Mouse (Mus musculus): ENCODE data around the gene Nrros. TPM values are rescaled to one million over a fixed set of nuclear protein-coding genes. Genes with fewer than 3 reads are reported as not detected.
"Not testable (repeated sequence)": the region's sequence is repeated elsewhere in the genome, so short reads cannot be mapped to it uniquely, and the experiment has no call there.

Nrros gene
- total and polyA plus RNA-seq, 3 experiments: 4.1 to 14.1 (median 6.3) TPM

DNA sequence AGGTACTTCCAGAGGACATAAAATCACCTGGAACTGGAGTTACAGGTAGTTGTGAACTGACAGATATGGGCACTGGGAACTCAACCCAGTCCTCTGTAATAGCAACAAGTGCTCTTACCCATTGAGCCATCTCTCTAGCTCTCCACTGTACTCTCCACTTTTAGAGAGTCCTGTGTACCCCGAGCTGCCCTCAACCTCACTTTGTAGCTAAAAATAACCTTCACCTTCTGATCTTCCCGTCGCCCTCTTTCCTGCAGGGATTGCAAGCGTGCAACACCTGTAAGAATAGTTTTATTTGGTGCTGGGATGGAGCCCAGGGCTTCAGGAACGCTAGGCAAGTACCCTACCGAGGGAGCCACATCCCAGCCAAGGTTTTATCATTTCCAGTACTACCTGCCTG is 49.6 kb downstream of the Nrros start:
- DNase-seq: no peak

DNA sequence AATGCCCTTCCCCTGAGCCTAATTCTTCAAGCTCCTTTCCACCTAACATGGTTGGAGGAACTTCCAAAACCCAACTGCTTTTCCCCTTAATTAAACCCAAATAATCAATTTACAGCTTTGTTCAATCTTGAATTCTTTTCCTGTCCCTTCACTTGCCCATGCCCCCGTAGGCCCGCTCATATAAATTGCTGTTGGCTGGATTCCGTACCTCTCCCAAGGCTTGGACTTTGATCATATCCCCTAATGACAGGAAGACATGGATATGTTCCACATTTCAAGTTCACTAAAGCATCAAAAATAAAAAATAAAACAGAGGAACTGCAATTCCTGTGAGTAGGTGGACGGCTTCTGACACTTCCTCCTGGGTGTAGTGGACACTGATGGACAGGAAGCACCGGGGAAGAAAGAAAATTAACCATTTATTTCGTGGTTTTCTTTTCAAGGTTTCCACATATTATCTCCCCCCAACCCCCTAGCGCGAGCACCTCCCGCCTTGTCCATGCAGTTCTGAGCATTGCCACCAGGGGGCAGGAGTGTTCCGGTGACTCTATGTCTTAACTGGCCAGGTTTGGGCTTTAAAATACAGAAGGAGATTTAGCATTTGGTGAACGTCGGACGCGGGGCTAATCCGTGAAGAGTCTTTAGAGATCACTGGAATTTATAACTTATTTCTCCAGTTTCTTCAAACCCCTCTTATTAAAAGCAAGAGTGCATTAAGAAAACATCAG is 50.3 kb downstream of the Nrros start:
- peak; percentile 83 for DNase-seq

GRCm38 (mm10) chr16:32114406-32114805 is 51.0 kb downstream of the Nrros start:
- DNase-seq: no peak

- peak; percentile 54 for DNase-seq
Measured at GRCm38 (mm10) chr16:32113541-32114218, 51.7 kb downstream of the Nrros start.

GRCm38 (mm10) chr16:32110951-32111699 is 54.3 kb downstream of the Nrros start:
- peak; percentile 31 for DNase-seq

DNA sequence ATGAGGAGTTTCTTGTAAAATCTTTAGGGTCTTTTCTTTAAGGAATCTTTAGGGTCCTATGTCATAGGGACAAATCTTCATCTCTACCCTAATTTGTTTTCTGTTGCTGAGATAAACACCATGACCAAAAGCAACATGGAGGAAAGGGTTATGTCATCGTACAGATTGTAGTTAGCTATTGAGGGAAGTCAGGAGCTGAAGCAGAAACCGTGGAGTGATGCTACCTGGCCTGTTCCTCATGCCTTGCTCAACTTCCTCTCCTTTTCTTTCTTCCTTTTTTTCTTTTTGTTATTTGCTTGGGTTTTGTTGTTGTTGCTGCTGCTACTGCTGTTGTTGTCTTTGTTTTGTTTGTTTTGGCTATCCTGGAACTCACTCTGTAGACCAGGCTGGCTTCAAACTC is 56.8 kb downstream of the Nrros start:
- DNase-seq: no peak

GRCm38 (mm10) chr16:32108170-32108569 is 57.2 kb downstream of the Nrros start:
- DNase-seq: no peak

- DNase-seq: no peak
Measured at GRCm38 (mm10) chr16:32107342-32108045, 57.9 kb downstream of the Nrros start.

DNA sequence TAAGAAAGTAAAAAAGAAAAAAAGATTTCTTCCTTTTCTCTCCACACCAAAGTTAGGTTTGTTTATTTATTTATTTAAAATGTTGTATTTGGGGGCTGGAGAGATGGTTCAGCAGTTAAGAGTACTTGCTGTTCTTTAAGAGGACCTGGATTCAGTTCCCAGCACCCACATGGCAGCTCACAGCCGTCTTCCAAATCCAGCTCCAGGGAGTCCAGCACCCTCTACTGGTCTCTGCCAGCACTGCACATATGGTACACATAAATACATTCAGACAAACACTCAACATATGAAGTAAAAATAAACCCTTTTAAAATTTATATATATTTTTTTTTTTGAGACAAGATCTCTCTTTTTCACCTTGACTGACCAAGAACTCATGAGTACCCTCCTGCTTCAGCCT is 59.7 kb downstream of the Nrros start:
- no peak for DNase-seq

- DNase-seq: no peak
Measured at GRCm38 (mm10) chr16:32102295-32102694, 63.1 kb downstream of the Nrros start.

DNA sequence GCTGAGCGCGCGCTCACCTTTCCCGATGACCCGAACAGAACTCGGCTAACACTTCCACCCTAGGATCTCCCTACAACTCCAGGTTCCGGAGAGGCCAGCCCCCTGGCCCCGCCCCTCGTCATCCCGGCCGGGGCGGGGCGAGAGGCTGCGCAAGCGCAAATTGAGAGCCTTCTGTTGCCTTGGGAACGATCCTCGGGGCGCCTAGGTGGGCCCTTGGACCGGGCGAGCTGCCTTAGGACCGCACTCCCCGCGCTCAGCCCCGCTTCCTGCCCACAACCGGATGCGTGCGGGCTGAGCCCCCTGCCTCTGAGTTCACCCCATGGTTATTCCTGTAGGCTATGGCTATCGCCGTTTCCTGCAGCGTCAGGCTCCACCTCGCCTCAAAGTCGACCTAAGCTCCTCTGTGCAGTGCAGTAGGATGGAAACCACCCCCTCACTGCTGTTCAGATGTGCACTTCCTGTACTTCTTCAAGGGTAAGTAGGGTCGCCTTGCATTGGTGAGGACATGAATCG is 65.7 kb downstream of the Nrros start, which contains the start of the genes Pigx and Cep19:
Gene Pigx (minus strand): TSS at position 103 of the 513 bp plus-strand sequence.
Gene Cep19 (plus strand): TSS at position 163 of the 513 bp plus-strand sequence.
- peak; percentile 96 for DNase-seq

- no peak for DNase-seq
Measured at GRCm38 (mm10) chr16:32098897-32099637, 66.3 kb downstream of the Nrros start.

DNA sequence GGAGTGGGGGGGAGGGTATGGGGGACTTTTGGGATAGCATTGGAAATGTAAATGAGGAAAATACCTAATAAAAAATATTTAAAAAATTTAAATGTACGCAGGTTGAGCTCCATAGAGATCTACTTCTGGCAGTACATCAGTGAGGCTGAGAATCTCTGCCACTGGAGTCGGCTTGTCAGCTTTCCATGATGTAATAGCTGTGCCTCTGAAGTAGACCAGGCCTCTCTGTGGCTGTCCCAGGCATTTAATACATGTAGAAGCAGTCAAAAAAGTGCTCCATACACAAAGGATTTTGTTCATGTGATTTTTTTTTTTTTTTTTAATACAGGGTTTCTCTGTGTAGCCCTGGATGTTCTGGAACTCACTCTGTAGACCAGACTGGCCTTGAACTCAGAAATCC is 67.6 kb downstream of the Nrros start:
- not testable (repeated sequence) for DNase-seq

Other genes starting within 250 kb of the Nrros start
- 1 to 10 TPM in 1 of 2 experiments, under 1 TPM in 1; 0.35 to 1.3 TPM for gene Pigz, start 231.7 kb downstream of the Nrros start, total RNA-seq (2021)
- 0.71 and 1.3 TPM in 2 replicates for gene Pigz, start 231.7 kb downstream of the Nrros start, polyA plus RNA-seq (2012; rRNA removed)
- 10 to 100 TPM; 40.5 to 47.4 TPM for gene 0610012G03Rik, start 217.1 kb downstream of the Nrros start, total RNA-seq (2021)
- gene 0610012G03Rik, start 217.1 kb downstream of the Nrros start, polyA plus RNA-seq (2012; rRNA removed): 143 and 164 TPM in 2 replicates
- 10 to 100 TPM; 45.1 to 54.0 TPM for gene Ncbp2, start 217.1 kb downstream of the Nrros start, total RNA-seq (2021)
- gene Ncbp2, start 217.1 kb downstream of the Nrros start, polyA plus RNA-seq (2012; rRNA removed): 2.3 and 6.0 TPM in 2 replicates
- gene Senp5, start 162.3 kb downstream of the Nrros start, total RNA-seq (2021): 10 to 100 TPM; 19.1 to 26.3 TPM
- 1.6 and 1.7 TPM in 2 replicates for gene Senp5, start 162.3 kb downstream of the Nrros start, polyA plus RNA-seq (2012; rRNA removed)
- gene Pak2, start 86.3 kb downstream of the Nrros start, total RNA-seq (2021): 10 to 100 TPM; 50.4 to 57.5 TPM
- 15.0 and 20.6 TPM in 2 replicates for gene Pak2, start 86.3 kb downstream of the Nrros start, polyA plus RNA-seq (2012; rRNA removed)
- 10 to 100 TPM; 30.8 to 35.5 TPM for gene Pigx, start 65.9 kb downstream of the Nrros start, total RNA-seq (2021)
- gene Pigx, start 65.9 kb downstream of the Nrros start, polyA plus RNA-seq (2012; rRNA removed): 27.6 and 40.0 TPM in 2 replicates
- gene Cep19, start 65.8 kb downstream of the Nrros start, total RNA-seq (2021): 10 to 100 TPM in 1 of 2 experiments, 1 to 10 TPM in 1; 8.0 to 15.4 TPM
- gene Cep19, start 65.8 kb downstream of the Nrros start, polyA plus RNA-seq (2012; rRNA removed): 29.9 and 33.1 TPM in 2 replicates
- gene Bex6, start 14.2 kb upstream of the Nrros start, total RNA-seq (2021): not detected
- gene Bex6, start 14.2 kb upstream of the Nrros start, polyA plus RNA-seq (2012; rRNA removed): not detected in 2 replicates
- gene Fbxo45, start 81.6 kb upstream of the Nrros start, total RNA-seq (2021): 10 to 100 TPM; 12.8 to 16.8 TPM
- 3.3 and 3.9 TPM in 2 replicates for gene Fbxo45, start 81.6 kb upstream of the Nrros start, polyA plus RNA-seq (2012; rRNA removed)
- 10 to 100 TPM; 10.2 to 16.1 TPM for gene Wdr53, start 81.6 kb upstream of the Nrros start, total RNA-seq (2021)
- 0.62 and 1.6 TPM in 2 replicates for gene Wdr53, start 81.6 kb upstream of the Nrros start, polyA plus RNA-seq (2012; rRNA removed)
- gene Smco1, start 105.9 kb upstream of the Nrros start, total RNA-seq (2021): not detected
- not detected in 2 replicates for gene Smco1, start 105.9 kb upstream of the Nrros start, polyA plus RNA-seq (2012; rRNA removed)
- gene Rnf168, start 111.9 kb upstream of the Nrros start, total RNA-seq (2021): 10 to 100 TPM; 20.4 to 24.8 TPM
- 9.2 and 11.3 TPM in 2 replicates for gene Rnf168, start 111.9 kb upstream of the Nrros start, polyA plus RNA-seq (2012; rRNA removed)
- gene Ubxn7, start 166.7 kb upstream of the Nrros start, total RNA-seq (2021): 10 to 100 TPM; 44.2 to 73.3 TPM
- 1.3 and 1.8 TPM in 2 replicates for gene Ubxn7, start 166.7 kb upstream of the Nrros start, polyA plus RNA-seq (2012; rRNA removed)
- gene Tm4sf19, start 234.9 kb upstream of the Nrros start, total RNA-seq (2021): under 1 TPM; 0.29 to 0.93 TPM
- gene Tm4sf19, start 234.9 kb upstream of the Nrros start, polyA plus RNA-seq (2012; rRNA removed): 0.20 and 0.21 TPM in 2 replicates

Measured in adrenal gland, adult 2 months (tissue).